Mouse (Mus musculus): ENCODE results near the gene Zp3. TPM values are rescaled to one million over a fixed set of nuclear protein-coding genes. Genes with fewer than 3 reads are reported as not detected.
A peak's percentile ranks its signal among the peaks of the same experiment; 100 is the strongest.

The Zp3 gene
- total RNA-seq, 2 experiments from 2014 or later, result not detected

GRCm38 (mm10) chr5:135994725-135995687, 15.1 kb downstream of the Zp3 start, which contains the start of gene Dtx2:
Gene Dtx2, plus strand, starts transcription at chr5:135994800.
- DNase-seq (ENCODE audit: low spot score), result peak; percentile 80

GRCm38 (mm10) chr5:135996162-135996561, 16.3 kb downstream of the Zp3 start:
- intact Hi-C loops (cut with DNase I), result no loop called here
- no peak for DNase-seq (ENCODE audit: low spot score)

More at GRCm38 (mm10) chr5:135994725-135995687, 15.1 kb downstream of the Zp3 start, which contains the start of gene Dtx2:
- intact Hi-C loops (cut with DNase I), result no loop called here

- intact Hi-C loops (cut with DNase I), result no loop called here
- no peak for DNase-seq (ENCODE audit: low spot score)
These were observed 21.3 kb downstream of the Zp3 start for GRCm38 (mm10) chr5:136001222-136001621.

GRCm38 (mm10) chr5:136002325-136002724, 22.4 kb downstream of the Zp3 start:
- intact Hi-C loops (cut with DNase I), result no loop called here
- DNase-seq (ENCODE audit: low spot score), result no peak

GRCm38 (mm10) chr5:136002751-136003151, 22.9 kb downstream of the Zp3 start:
- DNase-seq (ENCODE audit: low spot score), result no peak
- intact Hi-C loops (cut with DNase I), result no loop called here

- intact Hi-C loops (cut with DNase I), result no loop called here
- DNase-seq (ENCODE audit: low spot score), result no peak
These were observed 24.6 kb downstream of the Zp3 start for GRCm38 (mm10) chr5:136004537-136004936.

- no peak for DNase-seq (ENCODE audit: low spot score)
- intact Hi-C loops (cut with DNase I), result no loop called here
These were observed 27.8 kb downstream of the Zp3 start for GRCm38 (mm10) chr5:136007745-136008144.

- no peak for DNase-seq (ENCODE audit: low spot score)
- intact Hi-C loops (cut with DNase I), result no loop called here
These were observed 35.0 kb downstream of the Zp3 start for GRCm38 (mm10) chr5:136014877-136015276.

- DNase-seq (ENCODE audit: low spot score), result no peak
- intact Hi-C loops (cut with DNase I), result no loop called here
These were observed 35.7 kb downstream of the Zp3 start for GRCm38 (mm10) chr5:136015586-136015985.

GRCm38 (mm10) chr5:136016014-136016876, 36.3 kb downstream of the Zp3 start:
- DNase-seq (ENCODE audit: low spot score), result no peak
- intact Hi-C loops (cut with DNase I), result no loop called here

- intact Hi-C loops (cut with DNase I), result no loop called here
- no peak for DNase-seq (ENCODE audit: low spot score)
These were observed 37.4 kb downstream of the Zp3 start for GRCm38 (mm10) chr5:136017262-136017661.

- no peak for DNase-seq (ENCODE audit: low spot score)
- intact Hi-C loops (cut with DNase I), result no loop called here
These were observed 38.8 kb downstream of the Zp3 start for GRCm38 (mm10) chr5:136018726-136019125.

GRCm38 (mm10) chr5:136019907-136020306, 40.0 kb downstream of the Zp3 start:
- intact Hi-C loops (cut with DNase I), result no loop called here
- DNase-seq (ENCODE audit: low spot score), result no peak

GRCm38 (mm10) chr5:136025712-136026111, 45.8 kb downstream of the Zp3 start:
- intact Hi-C loops (cut with DNase I), result loop anchor here (5.0 kb wide), 1 partner anchor 43 kb away; the partner anchor contains the start of gene Zp3
- no peak for DNase-seq (ENCODE audit: low spot score)

- intact Hi-C loops (cut with DNase I), result loop anchor here (5.0 kb wide), 1 partner anchor 45 kb away; the partner anchor contains the start of gene Zp3
These were observed 47.0 kb downstream of the Zp3 start for GRCm38 (mm10) chr5:136026859-136027258.

GRCm38 (mm10) chr5:136027612-136028311, 47.9 kb downstream of the Zp3 start:
- intact Hi-C loops (cut with DNase I), result loop anchor here (5.0 kb wide), 1 partner anchor 45 kb away; the partner anchor contains the start of gene Zp3
- DNase-seq (ENCODE audit: low spot score), result no peak

More at GRCm38 (mm10) chr5:136026859-136027258, 47.0 kb downstream of the Zp3 start:
- DNase-seq (ENCODE audit: low spot score), result no peak

GRCm38 (mm10) chr5:136034868-136035267, 55.0 kb downstream of the Zp3 start:
- intact Hi-C loops (cut with DNase I), result no loop called here
- DNase-seq (ENCODE audit: low spot score), result no peak

GRCm38 (mm10) chr5:136035285-136035684, 55.4 kb downstream of the Zp3 start:
- no peak for DNase-seq (ENCODE audit: low spot score)

GRCm38 (mm10) chr5:136036667-136037066, 56.8 kb downstream of the Zp3 start:
- intact Hi-C loops (cut with DNase I), result no loop called here

More at GRCm38 (mm10) chr5:136035285-136035684, 55.4 kb downstream of the Zp3 start:
- intact Hi-C loops (cut with DNase I), result no loop called here

More at GRCm38 (mm10) chr5:136036667-136037066, 56.8 kb downstream of the Zp3 start:
- DNase-seq (ENCODE audit: low spot score), result no peak

All from heart, postnatal 25 days (tissue).